Mouse (Mus musculus) forebrain, postnatal 0 days (tissue): Measurements from ENCODE around the gene Srsf9. TPM values are rescaled to one million over a fixed set of nuclear protein-coding genes. Genes with fewer than 3 reads are reported as not detected.
A peak's percentile ranks its signal among the peaks of the same experiment; 100 is the strongest.

Source experiments
- ATAC-seq: fragments of 200-750 bp; cut with Nextera tagmentation; 2 replicates; pipeline ENCODE4 v1.8.0; 2017; ENCODE audit warnings: mild to moderate bottlenecking, moderate library complexity
- DNase-seq: peaks from one replicate; pipeline ENCODE4 v3.0.0-alpha.2; 2015
- H3K27ac ChIP-seq: fragments of 300-500 bp; sonication (generic); 2 replicates; pipeline ENCODE4 v1.5.1; 2014; ENCODE audit warnings: low read depth, mild to moderate bottlenecking, antibody characterized with exemption, low read length, moderate library complexity, mixed read lengths
- H3K27me3 ChIP-seq: fragments of 300-500 bp; sonication (generic); 2 replicates; pipeline ENCODE4 v1.6.1; 2014; ENCODE audit warnings: mild to moderate bottlenecking, low read length, mixed read lengths; ENCODE audit not compliant: insufficient read depth
- H3K36me3 ChIP-seq: fragments of 300-500 bp; sonication (generic); 2 replicates; pipeline ENCODE4 v1.6.1; 2014; ENCODE audit warnings: mild to moderate bottlenecking, moderate library complexity; ENCODE audit not compliant: insufficient read depth
- H3K4me1 ChIP-seq: fragments of 300-500 bp; sonication (generic); 2 replicates; pipeline ENCODE4 v1.6.1; 2014; ENCODE audit warnings: antibody characterized with exemption; ENCODE audit not compliant: insufficient read depth
- H3K4me2 ChIP-seq: fragments of 300-500 bp; sonication (generic); 2 replicates; pipeline ENCODE4 v1.6.1; 2014; ENCODE audit warnings: low read depth, mild to moderate bottlenecking, moderate library complexity
- H3K4me3 ChIP-seq: fragments of 300-500 bp; sonication (generic); 2 replicates; pipeline ENCODE4 v1.5.1; 2014; ENCODE audit warnings: low read depth, low read length, mixed read lengths
- H3K9ac ChIP-seq: fragments of 300-500 bp; sonication (generic); 2 replicates; pipeline ENCODE4 v1.6.1; 2014; ENCODE audit warnings: mild to moderate bottlenecking
- H3K9me3 ChIP-seq: fragments of 300-500 bp; sonication (generic); 2 replicates; pipeline ENCODE4 v1.6.1; 2016; ENCODE audit warnings: low read length
- CTCF ChIP-seq: sonication (generic); IDR thresholded peaks from 2 replicates; pipeline ENCODE4 v1.5.1; 2016; ENCODE audit warnings: antibody characterized with exemption, control low read depth, low read depth
- WGBS: fragments of 180-500 bp; shearing (Covaris S2); extraction: QIAGEN DNeasy Blood & Tissue Kit; methylation state at CpG from one replicate; pipeline ENCODE4 v1.1.7; 2014; 5-methylcytosine and 5-hydroxymethylcytosine counted together
- polyA plus RNA-seq: library from polyadenylated mRNA; unstranded; fragments of >200 nt; fragmentation: Nextera tagmentation; extraction: Ambion mirVana; gene quantifications from 2 replicates; pipeline ENCODE4 v1.2.1, GENCODE M21; 2015
- total RNA-seq: library from RNA; depleted of rRNA; stranded (reverse); fragments of >200 nt; gene quantifications from 2 replicates; pipeline ENCODE4 v1.2.3, GENCODE M21; 2014

The Srsf9 gene
- total and polyA plus RNA-seq, 2 experiments from 2014 or later: 49.9 to 117 TPM

- TF ChIP-seq CTCF: no peak
- peaks cover 6% of the 10 kb centered on the region; the same call in 1 of the 2 replicates for H3K4me1 ChIP-seq
These were observed 14.6 kb upstream of the Srsf9 start for GRCm38 (mm10) chr5:115312354-115312753.

GRCm38 (mm10) chr5:115312816-115313667, 13.9 kb upstream of the Srsf9 start:
- no peak overlapping the region for H3K27ac ChIP-seq
- no peak overlapping the region for H3K4me3 ChIP-seq
- WGBS: 76% methylated on average over 10 of the region's 10 CpGs
- H3K27me3 ChIP-seq: no peaks in the 10 kb centered on the region
- ATAC-seq (no peak), DNase-seq (no peak)
- H3K9ac ChIP-seq: no peak overlapping the region
- H3K4me1 ChIP-seq: peaks cover 12% of the 10 kb centered on the region; the same call in 1 of the 2 replicates
- no peaks in the 10 kb centered on the region for H3K9me3 ChIP-seq
- no peak overlapping the region for H3K4me2 ChIP-seq
- H3K36me3 ChIP-seq: peaks cover 5% of the 10 kb centered on the region; the same call in 1 of the 2 replicates
- no peak for TF ChIP-seq CTCF

More at GRCm38 (mm10) chr5:115312354-115312753, 14.6 kb upstream of the Srsf9 start:
- H3K9ac ChIP-seq: no peak overlapping the region
- no peak overlapping the region for H3K27ac ChIP-seq
- no peak overlapping the region for H3K4me2 ChIP-seq
- peaks cover 6% of the 10 kb centered on the region; the same call in 1 of the 2 replicates for H3K36me3 ChIP-seq
- WGBS: 83% methylated on average over 4 of the region's 4 CpGs
- H3K27me3 ChIP-seq: no peaks in the 10 kb centered on the region
- DNase-seq (no peak), ATAC-seq (no peak)
- no peak overlapping the region for H3K4me3 ChIP-seq
- H3K9me3 ChIP-seq: no peaks in the 10 kb centered on the region

- 55% methylated on average over 5 of the region's 5 CpGs for WGBS
- peaks cover 17% of the 10 kb centered on the region; the same call in 1 of the 2 replicates for H3K4me1 ChIP-seq
- no peak overlapping the region for H3K4me2 ChIP-seq
- H3K27me3 ChIP-seq: no peaks in the 10 kb centered on the region
- DNase-seq (no peak), ATAC-seq (no peak)
- H3K27ac ChIP-seq: no peak overlapping the region
- H3K9me3 ChIP-seq: no peaks in the 10 kb centered on the region
- no peaks in the 10 kb centered on the region; the same call in 1 of the 2 replicates for H3K36me3 ChIP-seq
- TF ChIP-seq CTCF: no peak
- no peak overlapping the region for H3K9ac ChIP-seq
- no peak overlapping the region for H3K4me3 ChIP-seq
These were observed 13.4 kb upstream of the Srsf9 start for GRCm38 (mm10) chr5:115313668-115313943.

GRCm38 (mm10) chr5:115316968-115317644, 9.9 kb upstream of the Srsf9 start:
- peak; percentile 25 for DNase-seq
- H3K4me2 ChIP-seq: no peak overlapping the region
- WGBS: 7% methylated on average over 14 of the region's 14 CpGs
- no peaks in the 10 kb centered on the region for H3K9me3 ChIP-seq
- H3K4me1 ChIP-seq: peaks cover 27% of the 10 kb centered on the region; the same call in 1 of the 2 replicates
- peak overlapping the region; percentile 25; the same call in 1 of the 2 replicates for H3K9ac ChIP-seq
- no peak for ATAC-seq
- peak overlapping the region; percentile 57 for H3K27ac ChIP-seq
- no peak for TF ChIP-seq CTCF
- H3K27me3 ChIP-seq: no peaks in the 10 kb centered on the region
- H3K36me3 ChIP-seq: no peaks in the 10 kb centered on the region
- no peak overlapping the region for H3K4me3 ChIP-seq

GRCm38 (mm10) chr5:115317645-115318328, 9.2 kb upstream of the Srsf9 start:
- no peak for ATAC-seq
- H3K4me3 ChIP-seq: no peak overlapping the region
- no peaks in the 10 kb centered on the region for H3K9me3 ChIP-seq
- 10% methylated on average over 10 of the region's 10 CpGs for WGBS
- no peak overlapping the region for H3K4me2 ChIP-seq
- peak; percentile 26 for DNase-seq
- H3K36me3 ChIP-seq: no peaks in the 10 kb centered on the region
- H3K27me3 ChIP-seq: no peaks in the 10 kb centered on the region
- H3K4me1 ChIP-seq: peaks cover 27% of the 10 kb centered on the region; the same call in 1 of the 2 replicates
- H3K9ac ChIP-seq: peak overlapping the region; percentile 25; the same call in 1 of the 2 replicates
- 0 out of 2 replicates have a peak, but pooled peaks have one; percentile 10 for TF ChIP-seq CTCF
- peak overlapping the region; percentile 57; the same call in 1 of the 2 replicates for H3K27ac ChIP-seq

- peak overlapping the region; percentile 43 for H3K9ac ChIP-seq
- under 1% methylated on average over 22 of the region's 22 CpGs for WGBS
- H3K4me3 ChIP-seq: peak overlapping the region; percentile 36
- peak overlapping the region; percentile 88 for H3K27ac ChIP-seq
- H3K27me3 ChIP-seq: no peaks in the 10 kb centered on the region
- H3K9me3 ChIP-seq: no peaks in the 10 kb centered on the region
- no peaks in the 10 kb centered on the region for H3K36me3 ChIP-seq
- ATAC-seq (peak; percentile 90), DNase-seq (peak; percentile 83)
- TF ChIP-seq CTCF: peak; percentile 68
- H3K4me2 ChIP-seq: peak overlapping the region; percentile 79
- peaks cover 27% of the 10 kb centered on the region; the same call in 1 of the 2 replicates for H3K4me1 ChIP-seq
These were observed 7.7 kb upstream of the Srsf9 start for GRCm38 (mm10) chr5:115319004-115319940.
